In the genomic region with DNA sequence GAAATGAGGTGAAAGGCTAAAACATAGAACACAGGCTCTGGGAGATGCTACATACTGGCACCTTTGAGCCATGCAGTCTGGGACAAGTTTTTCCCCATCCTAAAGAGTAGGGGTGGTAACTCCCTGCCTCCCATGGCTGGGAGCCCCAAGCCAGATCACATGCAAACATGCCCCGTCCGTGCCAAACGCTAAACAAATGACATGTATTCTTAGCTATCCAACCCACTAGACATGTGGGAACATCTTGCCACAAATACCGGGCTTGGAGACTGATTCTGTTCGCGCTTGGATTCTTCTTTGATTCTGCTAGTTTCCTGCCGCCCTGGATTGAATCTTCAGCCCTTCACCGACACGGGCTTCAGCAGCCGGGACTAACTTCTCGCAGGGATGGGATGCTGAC, we compare ENCODE assay signal across 15 mouse cellular contexts.
DNase-seq lines count a peak whose midpoint lies in the region; ATAC-seq lines count a peak whose summit lies in the region.
"Had no signal": no experiment of that assay in that cellular context is flagged by ENCODE, and none has a peak within 500 bp of the region (broad histone marks: within the 10 kb centered on the region; RNA-seq: fewer than 3 reads in every experiment).

No protein-coding gene starts in this region.

- no peak for DNase-seq in kidney, postnatal 10 days
- no peak for DNase-seq in midbrain, embryonic 10.5 days (ENCODE audit: low spot score)
- no peak for DNase-seq in embryo, embryonic 10.5 days (ENCODE audit: low spot score)
- DNase-seq: cerebellum, adult 8-10 months; heart, postnatal 14 days; kidney, postnatal 14 days; spleen, adult 18-20 months had no signal

- no peak for ATAC-seq in kidney, embryonic 16.5 days (ENCODE audit: low FRiP score, low TSS enrichment)
- ATAC-seq in midbrain, embryonic 16.5 days = no peak
- ATAC-seq in embryonic facial prominence, embryonic 13.5 days (ENCODE audit: insufficient number of reproducible peaks, insufficient read depth, low FRiP score, low TSS enrichment, low read depth) = no peak
- no peak for ATAC-seq in stomach, embryonic 15.5 days (ENCODE audit: insufficient read depth, low FRiP score, low read depth)

- no peaks in the 10 kb centered on the region for H3K27me3 ChIP-seq in kidney, embryonic 16.5 days (ENCODE audit: insufficient read depth, low read length)
- peaks cover 44% of the 10 kb centered on the region for H3K27me3 ChIP-seq in midbrain, embryonic 10.5 days (ENCODE audit: low read depth, poor library complexity, severe bottlenecking)
- H3K27me3 ChIP-seq in midbrain, embryonic 16.5 days (ENCODE audit: control insufficient read depth, insufficient read depth, low read depth, low read length) = no peaks in the 10 kb centered on the region
- H3K27me3 ChIP-seq in embryonic facial prominence, embryonic 13.5 days = no peaks in the 10 kb centered on the region
- H3K27me3 ChIP-seq in stomach, embryonic 15.5 days (replicated peaks) = no peaks in the 10 kb centered on the region
- H3K27me3 ChIP-seq: hindbrain, embryonic 13.5 days; liver, embryonic 15.5 days had no signal

- 0 out of 2 replicates have a peak overlapping the region, but pooled peaks have one; percentile 26 for H3K27ac ChIP-seq in kidney, embryonic 16.5 days (ENCODE audit: low read length)
- H3K27ac ChIP-seq in midbrain, embryonic 10.5 days (replicated peaks) = peak overlapping the region; percentile 74
- H3K27ac ChIP-seq in midbrain, embryonic 16.5 days (ENCODE audit: low read length) = no peak overlapping the region
- H3K27ac ChIP-seq in embryonic facial prominence, embryonic 13.5 days = 0 out of 2 replicates have a peak overlapping the region, but pooled peaks have one; percentile 53
- 0 out of 2 replicates have a peak overlapping the region, but pooled peaks have one; percentile 18 for H3K27ac ChIP-seq in stomach, embryonic 15.5 days
- H3K27ac ChIP-seq: hindbrain, embryonic 13.5 days; limb, embryonic 15.5 days; liver, embryonic 15.5 days had no signal

- H3K9ac ChIP-seq in kidney, embryonic 16.5 days (replicated peaks; ENCODE audit: low read length) = no peak overlapping the region
- no peak overlapping the region for H3K9ac ChIP-seq in midbrain, embryonic 16.5 days (ENCODE audit: low read depth, low read length)
- H3K9ac ChIP-seq in embryonic facial prominence, embryonic 13.5 days = no peak overlapping the region
- H3K9ac ChIP-seq in stomach, embryonic 15.5 days = no peak overlapping the region
- H3K9ac ChIP-seq: heart, embryonic 12.5 days; hindbrain, embryonic 13.5 days; limb, embryonic 15.5 days; liver, embryonic 15.5 days had no signal

- no peak overlapping the region for H3K4me2 ChIP-seq in kidney, embryonic 16.5 days (replicated peaks; ENCODE audit: low read depth, low read length)
- H3K4me2 ChIP-seq in midbrain, embryonic 16.5 days (ENCODE audit: low read length) = no peak overlapping the region
- H3K4me2 ChIP-seq in embryonic facial prominence, embryonic 13.5 days = peak overlapping the region; percentile 12; the same call in 1 of the 2 replicates
- H3K4me2 ChIP-seq in stomach, embryonic 15.5 days = no peak overlapping the region
- H3K4me2 ChIP-seq: heart, embryonic 12.5 days; hindbrain, embryonic 13.5 days; limb, embryonic 15.5 days; liver, embryonic 15.5 days had no signal

- no peaks in the 10 kb centered on the region for H3K36me3 ChIP-seq in kidney, embryonic 16.5 days (ENCODE audit: insufficient read depth, low read length)
- no peaks in the 10 kb centered on the region for H3K36me3 ChIP-seq in midbrain, embryonic 10.5 days
- no peaks in the 10 kb centered on the region for H3K36me3 ChIP-seq in midbrain, embryonic 16.5 days (ENCODE audit: control insufficient read depth, insufficient read depth, low read length)
- H3K36me3 ChIP-seq in embryonic facial prominence, embryonic 13.5 days = no peaks in the 10 kb centered on the region
- no peaks in the 10 kb centered on the region for H3K36me3 ChIP-seq in stomach, embryonic 15.5 days
- H3K36me3 ChIP-seq: heart, embryonic 12.5 days; hindbrain, embryonic 13.5 days; limb, embryonic 15.5 days; liver, embryonic 15.5 days had no signal

- WGBS in kidney, embryonic 16.5 days = 75% methylated on average over 11 of the region's 11 CpGs
- WGBS in midbrain, embryonic 10.5 days = 83% methylated on average over 11 of the region's 11 CpGs
- WGBS in midbrain, embryonic 16.5 days = 77% methylated on average over 11 of the region's 11 CpGs
- 45% methylated on average over 11 of the region's 11 CpGs for WGBS in embryonic facial prominence, embryonic 13.5 days
- 82% methylated on average over 11 of the region's 11 CpGs for WGBS in stomach, embryonic 15.5 days

- H3K4me3 ChIP-seq in kidney, embryonic 16.5 days (ENCODE audit: low read length) = no peak overlapping the region
- H3K4me3 ChIP-seq in midbrain, embryonic 10.5 days = no peak overlapping the region
- no peak overlapping the region for H3K4me3 ChIP-seq in midbrain, embryonic 16.5 days (ENCODE audit: low read depth, low read length)
- no peak overlapping the region for H3K4me3 ChIP-seq in embryonic facial prominence, embryonic 13.5 days
- no peak overlapping the region for H3K4me3 ChIP-seq in stomach, embryonic 15.5 days (replicated peaks)
- H3K4me3 ChIP-seq: heart, embryonic 12.5 days; hindbrain, embryonic 13.5 days; limb, embryonic 15.5 days; liver, embryonic 15.5 days had no signal

- no peaks in the 10 kb centered on the region for H3K9me3 ChIP-seq in kidney, embryonic 16.5 days (ENCODE audit: low read length)
- H3K9me3 ChIP-seq in midbrain, embryonic 10.5 days (replicated peaks) = no peaks in the 10 kb centered on the region
- H3K9me3 ChIP-seq in midbrain, embryonic 16.5 days (replicated peaks; ENCODE audit: control insufficient read depth, low read length, poor library complexity, severe bottlenecking) = no peaks in the 10 kb centered on the region
- H3K9me3 ChIP-seq in embryonic facial prominence, embryonic 13.5 days = no peaks in the 10 kb centered on the region
- no peaks in the 10 kb centered on the region for H3K9me3 ChIP-seq in stomach, embryonic 15.5 days
- H3K9me3 ChIP-seq: heart, embryonic 12.5 days; hindbrain, embryonic 13.5 days; limb, embryonic 15.5 days; liver, embryonic 15.5 days had no signal

- H3K4me1 ChIP-seq in kidney, embryonic 16.5 days (ENCODE audit: insufficient read depth, low read length) = peaks cover 61% of the 10 kb centered on the region
- peaks cover 44% of the 10 kb centered on the region for H3K4me1 ChIP-seq in midbrain, embryonic 10.5 days
- H3K4me1 ChIP-seq in midbrain, embryonic 16.5 days (ENCODE audit: control insufficient read depth, insufficient read depth, low read length) = peaks cover 7% of the 10 kb centered on the region
- peaks cover 69% of the 10 kb centered on the region for H3K4me1 ChIP-seq in embryonic facial prominence, embryonic 13.5 days
- peaks cover 16% of the 10 kb centered on the region for H3K4me1 ChIP-seq in stomach, embryonic 15.5 days
- H3K4me1 ChIP-seq: liver, embryonic 15.5 days had no signal
